Mouse (Mus musculus): Measurements from ENCODE around the gene Rptor. TPM values are rescaled to one million over a fixed set of nuclear protein-coding genes. Genes with fewer than 3 reads are reported as not detected.

Rptor gene
- total RNA-seq, 2 experiments from 2014 or later, result 63.9 to 65.0 TPM

- no peak for DNase-seq
Measured at GRCm38 (mm10) chr11:119692196-119692910, 89.6 kb downstream of the Rptor start.

GRCm38 (mm10) chr11:119692911-119693261 lies 90.2 kb downstream of the Rptor start:
- DNase-seq, result no peak

GRCm38 (mm10) chr11:119694146-119694860 lies 91.6 kb downstream of the Rptor start:
- no peak for DNase-seq

- no peak for DNase-seq
Measured at GRCm38 (mm10) chr11:119696401-119696800, 93.7 kb downstream of the Rptor start.

GRCm38 (mm10) chr11:119705381-119706066 lies 102.8 kb downstream of the Rptor start:
- no peak for DNase-seq

DNA sequence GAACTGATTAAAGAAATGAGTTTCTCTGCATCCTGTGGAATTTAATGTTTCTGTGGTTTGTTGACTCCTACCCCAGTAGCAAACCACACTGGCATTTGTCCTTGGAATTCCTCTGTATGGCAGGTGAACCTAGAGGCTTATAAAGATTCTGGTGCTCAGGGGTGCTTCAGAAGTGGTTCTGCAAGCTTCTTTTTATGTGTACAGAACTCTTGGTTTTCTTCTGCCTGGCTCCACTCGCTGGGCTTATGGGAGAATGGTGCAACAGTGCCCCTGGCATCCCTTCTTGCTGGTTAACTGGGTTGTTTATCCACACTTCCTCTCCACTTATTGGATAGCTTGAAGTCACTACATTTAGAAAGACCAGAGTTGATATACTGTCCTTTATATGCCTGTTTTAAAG lies 104.6 kb downstream of the Rptor start:
- no peak for DNase-seq

DNA sequence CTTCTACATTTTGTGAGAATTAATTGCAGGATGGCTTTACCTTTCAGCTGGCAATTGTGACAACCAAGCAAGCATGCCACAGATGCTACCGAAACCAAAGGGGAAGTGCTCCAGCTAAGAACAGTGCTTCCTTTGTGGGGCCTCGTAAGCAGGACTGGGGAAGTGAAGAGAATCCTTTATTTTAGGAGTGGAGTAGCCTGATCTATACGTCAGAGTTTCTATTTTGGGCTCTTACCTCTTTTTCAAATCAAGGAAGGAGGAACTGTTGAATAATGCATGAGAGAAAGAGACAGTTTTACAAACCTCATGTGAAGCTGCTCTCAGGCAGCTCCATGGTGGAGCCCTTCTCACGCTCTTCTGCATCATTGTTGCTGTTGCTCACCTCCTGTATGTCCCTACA lies 106.5 kb downstream of the Rptor start:
- DNase-seq, result no peak

DNA sequence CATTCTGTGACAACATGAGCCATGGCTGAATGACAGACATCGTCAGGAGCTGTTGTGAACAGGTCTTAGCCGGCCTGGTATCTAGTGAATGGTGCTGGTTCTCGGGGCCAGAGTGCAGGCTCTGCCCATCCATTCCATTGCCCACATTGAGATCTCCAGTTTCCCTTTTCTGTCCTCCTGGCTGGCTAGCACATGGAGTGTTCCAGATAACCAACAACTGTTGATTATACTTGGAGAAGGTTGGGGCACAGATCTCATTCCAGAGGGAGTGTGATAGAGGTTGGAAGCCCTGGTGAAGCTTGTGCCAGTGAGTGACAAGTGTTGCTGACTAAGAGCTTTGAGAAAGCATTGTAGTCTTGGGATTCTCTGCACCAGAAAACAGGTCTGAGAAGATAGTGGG lies 107.6 kb downstream of the Rptor start:
- no peak for DNase-seq

DNA sequence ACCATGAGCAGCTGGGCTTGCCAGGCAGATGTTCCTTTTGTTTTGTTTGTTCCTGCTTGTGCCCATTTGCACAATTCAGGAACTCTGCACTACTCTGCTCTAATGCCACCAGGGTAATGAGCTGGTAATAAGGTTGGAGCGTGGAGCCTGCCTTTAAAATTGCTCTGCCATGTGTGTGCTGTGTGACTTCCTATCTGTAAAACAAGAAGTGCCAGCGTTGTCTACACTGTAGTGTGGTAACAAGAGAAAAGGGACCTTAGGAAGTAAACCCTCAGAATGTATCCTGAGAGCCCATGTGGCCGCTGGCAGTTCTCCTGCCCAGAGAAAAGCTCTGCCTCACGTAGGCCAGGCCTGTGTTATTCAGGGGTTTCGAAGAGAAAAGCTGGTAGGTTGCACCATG lies 108.1 kb downstream of the Rptor start:
- DNase-seq, result no peak

DNA sequence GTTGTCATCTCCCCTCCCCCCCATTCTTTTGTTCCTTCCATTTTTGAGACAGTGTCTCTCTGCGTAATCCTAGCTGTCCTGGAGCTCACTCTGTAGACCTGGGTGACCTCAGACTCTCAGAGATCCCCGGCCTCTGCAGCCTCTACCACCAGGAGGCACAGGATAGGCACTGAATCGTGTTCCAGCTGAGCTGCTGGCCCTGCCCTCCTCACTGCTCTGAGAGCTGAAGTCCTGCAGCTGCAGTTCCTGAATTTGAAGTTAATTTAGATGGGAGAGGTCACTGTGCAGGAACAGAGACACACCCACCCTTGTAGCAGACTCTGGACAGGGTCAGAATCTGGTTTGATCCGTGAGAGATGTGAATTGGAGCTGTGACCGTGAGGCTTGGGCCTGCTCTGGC lies 112.7 kb downstream of the Rptor start:
- DNase-seq, result no peak

GRCm38 (mm10) chr11:119715841-119716596 lies 113.3 kb downstream of the Rptor start:
- DNase-seq, result no peak

DNA sequence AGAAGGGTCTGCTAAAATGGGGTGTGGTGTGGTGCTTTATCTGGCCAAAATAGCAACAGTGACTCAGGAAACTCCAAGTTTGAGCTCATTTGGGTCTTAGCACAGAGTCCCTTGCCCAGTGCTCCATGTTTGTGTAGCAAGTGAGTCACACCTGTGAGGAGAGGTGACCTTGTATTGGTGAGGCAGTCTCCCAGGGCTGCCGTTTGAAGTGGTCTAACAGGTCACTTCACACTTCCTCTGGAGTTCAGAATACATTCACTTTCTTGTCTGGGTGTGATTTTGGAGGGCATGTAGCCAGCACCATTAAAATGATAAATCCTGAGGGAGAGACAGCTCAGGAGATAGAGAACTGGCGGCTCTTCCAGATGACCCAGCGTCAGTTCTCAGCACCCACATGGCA lies 115.4 kb downstream of the Rptor start:
- DNase-seq, result no peak

DNA sequence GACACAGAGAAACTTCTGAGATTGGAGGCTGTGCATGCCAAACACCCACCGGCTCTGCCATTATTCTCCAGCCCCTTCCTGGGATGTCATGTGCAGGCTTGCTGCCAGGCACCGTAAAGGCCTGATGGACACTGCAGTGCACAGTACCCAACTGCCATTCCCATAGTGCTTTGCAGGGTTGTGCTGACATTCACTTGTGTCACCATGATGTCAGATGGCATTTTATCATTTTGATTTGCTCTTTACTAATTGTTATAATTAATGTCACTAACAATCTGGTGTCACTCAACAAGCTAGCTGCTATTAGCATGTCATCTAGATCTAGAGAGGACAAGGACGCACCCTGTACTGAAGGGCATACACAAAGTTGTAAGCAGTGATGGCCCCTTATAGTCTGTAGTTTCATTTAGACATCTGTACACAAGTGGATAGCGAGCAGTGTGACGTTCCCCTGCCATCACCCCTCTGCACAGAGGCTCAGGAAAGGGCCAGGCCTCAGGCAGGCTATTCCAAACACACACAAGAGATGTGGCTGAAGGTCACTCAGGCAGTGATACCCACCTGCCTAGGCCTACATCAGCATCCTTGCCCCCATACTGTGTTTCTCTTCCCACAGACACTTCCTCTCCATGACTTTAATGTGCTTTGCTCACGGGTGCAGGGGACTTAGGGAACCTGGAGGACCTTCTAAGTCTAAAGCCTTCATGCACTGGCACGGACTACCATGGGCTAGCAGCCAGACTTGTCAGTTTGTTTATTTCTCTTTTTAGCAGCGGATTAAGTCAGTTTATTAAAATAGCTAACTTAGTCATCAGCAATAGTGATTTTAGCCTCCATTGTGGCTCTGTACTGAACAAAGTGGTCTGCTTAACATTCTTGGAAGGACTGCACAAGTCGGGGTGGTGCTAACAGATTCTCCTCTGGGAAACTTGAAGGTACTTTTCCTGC lies 117.7 kb downstream of the Rptor start:
- DNase-seq, result no peak

DNA sequence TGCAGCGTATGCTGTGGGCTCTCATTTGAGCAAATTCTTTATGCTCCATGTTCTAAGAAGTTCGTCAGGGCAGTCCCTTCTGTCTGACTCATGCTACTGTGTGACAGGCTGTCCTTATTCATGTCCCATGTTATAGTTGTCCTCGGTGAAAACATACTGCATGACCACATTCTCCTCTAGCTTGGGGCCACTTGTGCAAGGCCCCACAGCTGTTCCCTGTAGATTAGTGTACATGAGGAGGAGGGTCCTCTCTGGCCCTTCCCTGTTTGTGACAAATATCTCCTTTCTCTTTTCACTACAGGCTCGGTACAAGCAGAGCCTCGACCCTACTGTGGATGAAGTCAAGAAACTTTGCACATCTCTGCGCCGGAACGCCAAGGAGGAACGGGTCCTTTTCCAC lies 122.0 kb downstream of the Rptor start:
- no peak for DNase-seq

GRCm38 (mm10) chr11:119731382-119731781 lies 128.7 kb downstream of the Rptor start:
- no peak for DNase-seq

GRCm38 (mm10) chr11:119732362-119732761 lies 129.7 kb downstream of the Rptor start:
- DNase-seq, result no peak

DNA sequence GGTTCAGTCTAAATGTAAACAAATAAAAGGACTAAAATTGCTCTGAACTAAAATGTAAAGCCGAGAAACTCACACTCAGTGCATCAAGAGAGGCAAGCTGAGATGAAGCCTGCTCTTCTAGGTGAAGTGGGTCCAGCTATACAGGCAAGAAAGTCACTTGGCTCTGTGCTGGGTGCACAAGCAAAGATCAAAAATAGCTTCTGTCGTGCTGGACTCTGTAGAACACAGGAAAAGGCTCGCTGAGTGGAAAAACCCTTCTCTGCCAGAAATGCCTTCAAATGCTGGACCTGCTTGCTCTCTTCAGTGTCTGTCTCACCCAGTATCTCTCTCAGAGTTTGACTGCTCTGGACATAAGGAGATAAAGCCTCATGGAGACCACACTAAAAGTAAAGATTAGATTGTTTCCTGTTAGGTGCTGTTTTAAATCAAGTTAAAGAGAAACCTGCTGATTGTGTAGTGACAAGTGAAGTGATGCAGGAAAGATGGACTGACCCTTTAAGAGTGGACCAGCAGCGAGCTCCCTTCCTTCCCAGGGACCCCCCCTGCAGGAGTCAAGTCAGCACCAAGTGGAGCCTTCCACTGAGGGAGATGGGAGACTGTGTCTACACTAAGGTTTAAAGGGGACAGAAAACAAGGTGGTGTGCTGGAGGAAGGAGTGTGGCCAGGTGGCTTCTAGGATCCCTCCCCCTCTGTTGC lies 130.4 kb downstream of the Rptor start:
- DNase-seq, result no peak

DNA sequence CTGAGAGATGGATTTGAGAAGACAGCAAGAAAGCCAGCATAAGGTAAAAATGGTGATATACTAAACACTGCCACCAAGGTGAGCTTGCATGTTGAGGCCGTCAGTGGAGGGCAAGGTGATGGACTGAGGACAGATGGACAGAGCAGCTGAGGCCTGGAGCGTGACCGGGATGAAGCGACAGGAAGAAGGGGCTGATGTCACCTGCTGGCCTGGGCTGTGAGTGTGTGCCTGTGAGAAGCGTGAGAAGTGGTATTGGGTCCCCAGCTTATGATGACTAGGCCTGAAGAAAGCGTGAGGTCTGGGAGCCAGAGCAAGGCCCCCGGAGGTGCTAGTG lies 130.9 kb downstream of the Rptor start:
- DNase-seq, result no peak

DNA sequence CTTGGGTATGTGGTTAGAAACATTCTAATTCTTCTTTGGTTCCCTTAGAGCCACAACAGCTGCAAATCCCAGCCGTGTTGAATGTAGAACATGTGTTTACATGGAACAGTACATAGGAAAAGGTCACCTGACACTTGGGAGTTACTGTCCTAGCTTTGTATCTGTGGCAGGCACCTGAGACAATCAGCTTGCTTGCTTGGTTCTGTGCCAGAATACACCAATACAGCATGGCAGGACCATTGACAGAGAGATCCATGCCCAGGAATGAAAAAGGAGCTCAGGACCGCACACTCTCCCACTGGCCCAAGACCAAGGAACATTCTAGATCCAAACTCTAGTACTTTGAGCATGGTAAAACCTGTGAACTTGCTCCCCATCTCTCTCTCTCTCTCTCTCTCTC lies 132.4 kb downstream of the Rptor start:
- DNase-seq, result no peak

DNA sequence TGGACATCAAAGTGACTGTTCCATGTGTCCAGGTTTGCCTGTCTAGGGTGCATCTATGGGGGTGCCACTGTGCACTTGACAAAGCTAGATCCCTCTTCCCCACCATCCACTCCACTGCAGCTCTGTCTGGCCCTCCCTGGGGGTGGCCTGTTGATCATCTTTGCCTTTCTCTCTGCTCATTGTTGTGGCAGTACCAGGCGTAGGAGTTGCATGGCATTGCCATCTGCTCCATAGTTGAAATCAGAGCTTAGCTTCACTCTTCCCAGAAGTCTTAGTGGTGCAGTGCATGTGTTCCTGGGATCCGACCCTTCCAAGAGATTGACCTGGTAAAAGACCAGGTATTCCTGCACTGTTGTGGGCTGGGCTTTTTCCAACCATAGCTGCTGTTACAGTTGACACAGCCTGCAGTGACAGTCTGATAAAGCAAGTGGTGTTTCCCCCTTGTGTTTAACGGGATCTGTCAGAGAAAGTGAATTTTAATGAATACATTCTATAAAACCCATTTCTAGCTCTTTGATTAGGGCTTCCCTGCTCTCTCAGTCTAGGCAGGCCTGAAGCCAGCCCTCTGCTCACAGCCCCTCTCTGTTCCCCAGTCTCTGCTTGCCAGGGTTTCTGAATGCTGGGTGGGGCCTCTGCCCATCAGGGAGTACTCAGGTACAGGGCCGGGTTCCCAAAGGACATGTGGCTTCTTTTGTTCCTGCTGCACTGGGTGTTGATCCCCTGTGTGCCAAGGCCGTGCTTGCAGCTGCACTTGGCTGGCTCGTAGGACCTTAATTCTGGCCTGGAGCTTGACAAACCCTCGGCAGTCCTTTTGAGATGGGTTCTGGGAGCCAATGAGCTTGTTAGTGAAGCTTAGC lies 136.5 kb downstream of the Rptor start:
- peak; percentile 48 to 52 for DNase-seq

All from layer of hippocampus, postnatal 36 days (tissue).